Mouse (Mus musculus) mesoderm, embryonic 11.5 days (tissue): ENCODE results near the gene Sdf2.
A peak's percentile ranks its signal among the peaks of the same experiment; 100 is the strongest.

Source experiments
- DNase-seq: peaks from one replicate; pipeline ENCODE4 v3.0.0-alpha.2; 2012; ENCODE audit warnings: low read depth, low spot score

Sdf2 gene

GRCm38 (mm10) chr11:78245627-78246317, at the start of gene Sdf2, which contains the start of gene Supt6:
Gene Sdf2, plus strand, starts transcription at chr11:78245746.
Gene Supt6, minus strand, starts transcription at chr11:78245987.
- DNase-seq = peak; percentile 89

GRCm38 (mm10) chr11:78202372-78202771, 43.2 kb upstream of the Sdf2 start:
- no peak for DNase-seq

- no peak for DNase-seq
Observed at GRCm38 (mm10) chr11:78204287-78204686, 41.3 kb upstream of the Sdf2 start.

- peak; percentile 72 for DNase-seq
Observed at GRCm38 (mm10) chr11:78205361-78206206, 40.0 kb upstream of the Sdf2 start.

GRCm38 (mm10) chr11:78207190-78207589, 38.4 kb upstream of the Sdf2 start:
- no peak for DNase-seq

DNA sequence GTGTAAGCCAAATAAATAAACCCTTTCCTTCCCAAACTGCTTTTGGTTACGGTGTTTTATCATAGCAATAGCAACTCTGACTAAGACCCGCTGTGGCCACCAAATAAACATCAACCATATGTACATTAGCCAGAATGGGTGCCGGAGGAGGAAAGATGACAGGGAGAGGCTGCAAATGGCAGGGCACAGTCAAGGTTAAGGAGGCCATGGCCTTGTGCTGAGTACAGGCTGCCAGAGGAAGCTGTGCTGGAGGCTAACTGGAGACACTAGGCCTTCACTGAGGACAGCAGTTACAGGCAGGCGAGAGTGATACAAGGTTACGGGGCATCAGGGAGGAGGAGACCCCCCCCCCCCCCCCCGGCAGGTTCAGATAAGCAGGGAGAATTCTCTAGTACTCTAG, 35.7 kb upstream of the Sdf2 start:
- DNase-seq = no peak

- DNase-seq = no peak
Observed at GRCm38 (mm10) chr11:78210615-78211014, 34.9 kb upstream of the Sdf2 start.

DNA sequence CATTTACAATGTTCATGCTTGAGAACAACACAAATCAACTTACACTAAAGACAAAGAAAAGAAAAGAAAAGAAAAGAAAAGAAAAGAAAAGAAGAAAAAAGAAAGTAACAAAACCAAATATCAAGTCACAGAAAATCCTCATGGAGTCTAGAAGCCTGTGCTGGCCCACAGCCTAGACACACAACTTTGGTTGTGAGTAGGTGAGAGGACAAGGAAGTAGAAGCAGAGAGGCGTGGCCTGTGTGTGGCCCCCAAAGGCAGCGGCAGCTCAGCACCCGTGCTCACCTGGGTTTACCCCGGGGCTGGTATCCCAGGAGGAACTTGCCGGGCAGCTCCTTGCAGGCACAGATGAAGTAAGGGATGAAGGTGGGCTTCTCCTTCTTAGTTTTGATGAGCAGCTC, 34.0 kb upstream of the Sdf2 start:
- DNase-seq = no peak

- DNase-seq = no peak
Observed at GRCm38 (mm10) chr11:78213086-78213817, 32.3 kb upstream of the Sdf2 start.

- no peak for DNase-seq
Observed at GRCm38 (mm10) chr11:78215709-78216317, 29.7 kb upstream of the Sdf2 start.

- DNase-seq = no peak
Observed at GRCm38 (mm10) chr11:78223586-78223985, 22.0 kb upstream of the Sdf2 start.

DNA sequence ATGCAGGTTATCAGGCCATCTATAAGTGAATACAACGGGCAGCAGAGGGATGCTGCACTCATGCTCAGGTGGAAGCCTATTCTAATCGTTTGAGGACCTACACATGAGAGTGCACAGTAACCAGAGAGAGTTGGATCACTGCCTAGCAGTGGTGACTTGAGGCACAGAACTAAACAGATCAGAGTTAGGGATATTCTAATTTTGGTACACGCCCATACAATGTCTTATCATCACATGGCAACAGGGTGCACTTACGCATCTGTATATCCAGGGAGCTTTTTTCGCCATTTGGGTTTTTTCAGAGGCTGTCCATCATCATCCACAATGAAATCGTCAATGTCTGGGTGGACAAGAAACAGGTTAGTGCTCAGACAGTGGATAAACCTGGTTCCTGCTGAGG, 14.0 kb upstream of the Sdf2 start:
- no peak for DNase-seq

- DNase-seq = no peak
Observed at GRCm38 (mm10) chr11:78240193-78240857, 5.2 kb upstream of the Sdf2 start.

DNA sequence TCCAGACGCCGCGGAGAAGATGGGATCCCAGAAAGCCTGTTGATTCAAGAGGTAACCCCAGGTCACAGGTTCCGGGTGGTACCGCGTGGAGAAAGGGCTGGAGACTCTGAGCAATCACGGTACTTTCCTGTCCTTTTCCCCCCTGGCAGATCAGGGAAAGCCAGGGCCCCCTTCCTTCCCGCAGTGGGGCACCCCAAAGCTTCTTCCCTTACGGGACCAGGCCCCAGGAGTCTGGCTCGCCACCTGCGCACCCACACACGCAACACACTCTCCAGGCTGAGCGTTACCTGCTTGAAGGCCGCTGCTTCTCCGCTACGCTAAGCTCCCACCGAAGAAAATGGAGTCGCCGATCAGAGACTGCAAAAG, 302 bp upstream of the Sdf2 start:
- no peak for DNase-seq

DNA sequence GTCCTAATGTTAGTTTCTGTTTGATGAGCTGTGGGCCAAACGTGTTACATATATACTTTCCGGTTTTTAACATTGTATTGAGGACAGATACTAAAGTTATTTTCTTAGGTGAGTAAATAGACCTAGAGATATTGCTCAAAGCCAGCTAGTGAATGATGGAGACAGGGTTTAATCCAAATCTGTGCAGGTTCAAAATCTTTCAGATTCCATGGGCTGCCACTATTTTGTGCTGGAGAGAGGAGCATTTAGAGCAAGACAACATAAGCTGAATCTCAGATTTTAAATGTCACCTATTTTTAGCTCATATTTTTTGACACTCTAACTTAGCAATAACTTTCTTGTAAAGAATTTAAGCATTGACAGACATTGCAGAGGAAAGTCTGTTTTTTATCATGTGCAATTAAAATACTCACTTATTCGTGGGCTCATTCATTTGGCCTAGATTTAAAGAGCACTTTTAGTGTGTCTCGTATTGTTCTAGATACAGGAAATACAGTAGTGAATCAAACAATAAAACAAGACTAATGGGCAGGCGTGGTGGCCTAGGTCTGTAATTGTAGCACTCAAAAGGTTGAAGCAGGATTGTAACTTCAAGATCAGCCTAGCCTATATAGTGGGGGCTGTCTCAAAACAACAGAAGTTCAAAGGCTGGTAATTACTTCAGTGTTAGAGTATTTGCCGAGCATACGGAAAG, 919 bp downstream of the Sdf2 start:
- no peak for DNase-seq

GRCm38 (mm10) chr11:78247012-78247348, 1.4 kb downstream of the Sdf2 start:
- no peak for DNase-seq

DNA sequence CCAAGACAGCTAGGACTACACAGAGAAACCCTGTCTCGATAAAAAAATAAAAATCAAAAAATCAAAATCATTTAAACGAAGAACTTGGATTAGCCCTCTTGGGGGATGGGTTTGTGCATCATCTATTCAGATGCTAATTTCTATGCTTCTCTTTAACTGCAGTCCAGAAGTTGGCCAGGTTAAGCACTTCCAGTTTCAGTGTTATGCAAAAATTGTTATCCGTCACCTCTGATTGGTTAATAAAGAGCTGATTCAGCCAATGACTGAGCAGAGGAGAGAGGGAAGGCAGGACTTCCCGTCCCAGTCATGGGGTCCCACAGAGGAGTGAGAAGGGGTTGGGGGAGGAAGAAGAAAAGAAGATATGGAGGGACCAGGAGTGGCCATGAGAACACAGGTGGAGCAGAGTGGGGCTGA, 2.2 kb downstream of the Sdf2 start:
- peak; percentile 13 for DNase-seq

DNA sequence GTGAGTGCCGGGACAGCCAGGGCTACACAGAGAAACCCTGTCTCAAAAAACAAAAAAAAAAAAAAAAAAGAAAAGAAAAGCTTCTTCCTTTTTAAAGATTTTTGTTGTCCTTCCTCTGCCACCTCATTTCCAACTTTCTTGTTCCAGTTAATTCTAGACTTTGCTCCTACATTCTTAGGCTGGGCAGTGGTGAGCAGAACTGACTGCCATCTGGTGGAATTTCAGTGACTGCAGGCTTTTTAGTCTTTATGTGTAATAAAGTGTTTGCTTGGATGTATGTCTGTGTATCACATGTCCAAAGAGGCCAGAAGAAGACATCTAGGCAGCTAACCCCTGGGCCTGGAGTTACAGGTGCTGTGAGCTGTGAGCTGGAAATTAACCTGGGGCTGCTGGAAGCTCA, 11.1 kb downstream of the Sdf2 start:
- DNase-seq = no peak

- no peak for DNase-seq
Observed at GRCm38 (mm10) chr11:78260489-78261258, 15.1 kb downstream of the Sdf2 start.
